Mouse (Mus musculus) fat pad, adult 2 months (tissue): ENCODE results near the gene Pik3c2b.

ENCODE experiments used
- DNase-seq: peaks from one replicate; pipeline ENCODE4 v3.0.0-alpha.2; 2011; ENCODE audit warnings: low read depth, low spot score; ENCODE audit errors: extremely low read depth

Pik3c2b gene

GRCm38 (mm10) chr1:133090641-133091040, 45.2 kb downstream of the Pik3c2b start:
- peak; percentile 91 for DNase-seq

- no peak for DNase-seq
Observed at GRCm38 (mm10) chr1:133091483-133091882, 46.0 kb downstream of the Pik3c2b start.

GRCm38 (mm10) chr1:133093719-133094118, 48.3 kb downstream of the Pik3c2b start:
- DNase-seq: no peak

GRCm38 (mm10) chr1:133100980-133101798, 55.7 kb downstream of the Pik3c2b start:
- no peak for DNase-seq

- no peak for DNase-seq
Observed at GRCm38 (mm10) chr1:133102108-133102507, 56.6 kb downstream of the Pik3c2b start.

- no peak for DNase-seq
Observed at GRCm38 (mm10) chr1:133103315-133103714, 57.8 kb downstream of the Pik3c2b start.

- no peak for DNase-seq
Observed at GRCm38 (mm10) chr1:133103871-133104270, 58.4 kb downstream of the Pik3c2b start.

- DNase-seq: no peak
Observed at GRCm38 (mm10) chr1:133116108-133116507, 70.6 kb downstream of the Pik3c2b start.

GRCm38 (mm10) chr1:133118127-133118526, 72.7 kb downstream of the Pik3c2b start:
- no peak for DNase-seq

- no peak for DNase-seq
Observed at GRCm38 (mm10) chr1:133118844-133119243, 73.4 kb downstream of the Pik3c2b start.

- DNase-seq: peak; percentile 95
Observed at GRCm38 (mm10) chr1:133119931-133120712, 74.7 kb downstream of the Pik3c2b start.

GRCm38 (mm10) chr1:133121246-133121645, 75.8 kb downstream of the Pik3c2b start:
- no peak for DNase-seq

GRCm38 (mm10) chr1:133124137-133124536, 78.7 kb downstream of the Pik3c2b start:
- no peak for DNase-seq

- DNase-seq: no peak
Observed at GRCm38 (mm10) chr1:133125640-133126364, 80.3 kb downstream of the Pik3c2b start.

- no peak for DNase-seq
Observed at GRCm38 (mm10) chr1:133126365-133126740, 80.9 kb downstream of the Pik3c2b start.

GRCm38 (mm10) chr1:133127328-133127727, 81.9 kb downstream of the Pik3c2b start:
- no peak for DNase-seq

- peak; percentile 61 for DNase-seq
Observed at GRCm38 (mm10) chr1:133129471-133130221, 84.2 kb downstream of the Pik3c2b start.

GRCm38 (mm10) chr1:133130638-133131560, 85.4 kb downstream of the Pik3c2b start, which contains the start of gene Ppp1r15b:
Ppp1r15b (plus strand) TSS chr1:133131143.
- peak; percentile 82 for DNase-seq

GRCm38 (mm10) chr1:133131561-133131905, 86.1 kb downstream of the Pik3c2b start:
- DNase-seq: no peak

GRCm38 (mm10) chr1:133131936-133132335, 86.5 kb downstream of the Pik3c2b start:
- no peak for DNase-seq
